Mouse (Mus musculus): ENCODE data around the gene Nrp2. TPM values are rescaled to one million over a fixed set of nuclear protein-coding genes. Genes with fewer than 3 reads are reported as not detected.

Gene Nrp2
- total RNA-seq, 2 experiments from 2014 or later: 27.9 to 41.1 TPM

DNA sequence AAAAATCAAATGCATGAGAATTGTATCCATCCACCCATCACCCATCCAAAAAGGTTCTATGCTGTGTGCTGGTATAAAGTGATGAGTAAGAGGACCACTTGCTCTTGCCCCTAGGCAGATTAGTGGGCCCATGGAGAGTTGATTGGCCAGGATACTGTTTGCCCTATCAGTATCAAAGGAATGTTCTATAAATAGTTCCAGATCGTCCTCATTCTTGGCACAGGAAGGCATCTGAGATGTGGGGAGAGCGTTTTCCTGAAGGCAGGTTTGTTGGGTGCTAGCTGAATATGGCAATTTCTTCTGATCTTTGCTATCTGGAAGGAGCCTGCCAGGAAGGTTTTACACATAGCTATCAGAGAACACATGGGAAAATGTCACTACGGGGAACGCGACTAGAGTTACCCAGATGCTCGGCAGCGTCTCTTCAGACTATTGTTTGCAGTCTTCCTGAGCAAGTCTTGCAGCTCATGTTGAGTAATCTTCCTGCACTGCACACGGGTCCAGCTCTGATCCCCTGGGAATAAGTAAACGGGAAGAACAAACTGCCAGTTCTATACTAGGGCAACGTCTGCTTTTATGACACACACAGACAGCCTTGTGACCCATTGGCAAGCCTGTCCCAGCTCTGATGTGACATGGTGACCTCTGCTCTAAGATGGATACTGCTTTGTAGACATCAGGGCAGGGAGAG is 44.5 kb downstream of the Nrp2 start:
- DNase-seq (ENCODE audit: low spot score in 2 of 2): no peak

DNA sequence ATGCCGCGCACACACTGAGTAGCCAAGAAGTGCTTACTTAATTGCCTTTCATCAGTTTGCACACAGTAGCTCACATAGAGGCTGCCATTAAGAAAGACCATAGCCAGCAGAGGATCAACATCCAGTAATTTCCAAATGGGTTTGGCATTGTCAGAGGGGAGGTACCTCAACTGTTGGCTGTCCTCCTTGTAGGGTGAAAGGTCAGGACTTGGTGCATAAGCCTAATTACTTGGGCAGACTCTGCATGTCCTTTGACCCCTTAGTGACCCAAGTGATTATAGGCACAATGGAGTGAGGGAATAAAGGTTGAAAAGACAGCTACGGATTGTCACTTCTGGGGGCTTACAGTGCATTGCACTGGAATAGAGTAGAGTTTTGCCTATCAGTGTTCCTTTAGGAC is 45.3 kb downstream of the Nrp2 start:
- DNase-seq (ENCODE audit: low spot score in 2 of 2): no peak

DNA sequence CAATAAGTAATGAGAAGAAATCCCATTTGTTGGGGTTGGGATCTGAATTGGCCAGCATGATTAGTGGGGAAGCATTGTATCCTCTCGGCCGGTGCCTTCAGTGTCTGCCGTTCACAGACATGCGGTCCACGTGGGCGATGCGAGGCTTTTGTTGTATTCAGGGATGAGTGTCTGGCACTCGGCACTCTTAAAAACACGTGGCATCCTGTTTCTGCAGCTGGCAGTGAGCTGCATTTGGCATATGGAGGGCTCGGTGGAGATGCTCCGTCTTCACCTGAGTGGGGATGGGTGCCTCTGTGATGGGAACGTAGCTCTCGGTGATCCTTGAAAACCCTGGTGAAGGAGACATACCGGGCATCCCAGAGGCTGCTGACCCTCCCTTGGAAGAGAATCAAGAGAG is 46.6 kb downstream of the Nrp2 start:
- no peak for DNase-seq (ENCODE audit: low spot score in 2 of 2)

DNA sequence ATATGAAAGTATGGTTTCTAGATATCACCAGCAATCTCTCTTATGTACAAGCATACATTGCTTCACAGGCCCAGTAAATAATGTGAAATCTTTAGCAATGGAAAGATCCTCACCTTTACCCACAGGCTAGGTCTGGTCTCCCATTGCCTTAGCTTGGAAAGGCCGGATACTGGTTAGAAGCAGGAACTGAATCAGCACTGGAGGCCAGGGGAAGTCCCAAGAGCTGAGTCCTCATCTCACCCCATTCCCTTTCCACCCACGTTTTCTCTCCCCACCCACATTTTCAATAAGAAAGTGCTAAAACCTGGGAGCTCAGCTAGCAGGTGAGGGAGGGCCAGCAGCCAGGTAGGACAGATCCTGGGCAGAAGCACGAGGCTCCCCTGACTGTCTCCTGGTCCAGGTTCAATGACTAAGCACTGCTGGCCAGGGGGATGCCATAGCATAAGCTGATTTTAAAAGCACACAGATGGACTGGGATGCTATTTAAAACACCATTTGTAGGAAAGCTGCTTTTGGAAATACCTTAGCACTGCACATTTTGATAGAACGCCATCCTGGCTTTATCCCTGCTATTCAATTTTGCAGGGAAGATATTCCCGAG is 47.4 kb downstream of the Nrp2 start:
- DNase-seq (ENCODE audit: low spot score in 2 of 2): no peak

DNA sequence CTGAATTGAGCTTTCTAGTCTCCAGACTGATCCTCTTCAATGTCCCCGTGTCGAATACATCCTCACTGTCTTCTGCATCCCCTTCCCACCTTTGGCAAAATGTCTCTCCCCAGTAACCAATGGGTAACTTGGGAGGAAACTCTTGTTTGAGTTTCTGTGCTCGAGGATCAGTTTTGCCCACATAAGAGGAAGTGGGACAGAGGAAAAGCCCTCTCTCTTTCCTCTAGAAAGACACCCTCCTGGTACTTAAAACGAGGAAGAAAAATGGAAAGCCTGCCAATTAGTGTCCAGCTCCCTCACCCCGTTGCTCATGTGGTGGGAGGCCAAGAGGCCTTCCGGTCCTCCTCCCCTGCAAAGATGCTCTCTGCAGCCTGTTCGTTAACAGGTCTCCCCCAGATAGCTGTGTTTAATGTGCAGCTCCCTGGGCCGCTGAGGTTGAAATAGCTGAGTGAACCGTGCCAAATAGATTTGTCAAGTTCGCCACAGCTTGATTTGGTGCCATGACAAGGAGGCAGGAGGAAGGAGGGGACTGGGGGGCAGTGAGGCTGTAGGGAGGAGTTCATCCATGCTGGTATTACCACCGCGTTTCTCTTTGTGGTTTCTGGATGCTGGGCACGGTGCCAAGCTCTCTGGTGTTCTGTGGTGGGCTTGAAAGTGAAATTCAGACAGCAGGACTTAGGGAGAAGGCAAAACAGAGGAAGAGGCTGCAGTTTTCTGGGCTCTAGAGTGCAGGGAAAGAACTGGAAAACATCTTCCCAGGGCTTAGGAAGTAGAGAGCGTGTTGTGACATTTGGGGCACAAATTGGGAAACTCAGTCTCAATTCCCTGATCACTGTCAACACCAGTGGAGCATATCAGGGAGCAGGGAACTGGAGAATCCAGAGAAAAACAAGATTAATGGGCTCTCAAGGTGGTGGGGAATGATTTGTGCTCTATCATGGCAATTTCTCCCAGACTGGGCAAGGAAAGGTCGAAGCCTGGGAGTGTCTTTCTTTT is 48.2 kb downstream of the Nrp2 start:
- no peak for DNase-seq (ENCODE audit: low spot score in 2 of 2)

DNA sequence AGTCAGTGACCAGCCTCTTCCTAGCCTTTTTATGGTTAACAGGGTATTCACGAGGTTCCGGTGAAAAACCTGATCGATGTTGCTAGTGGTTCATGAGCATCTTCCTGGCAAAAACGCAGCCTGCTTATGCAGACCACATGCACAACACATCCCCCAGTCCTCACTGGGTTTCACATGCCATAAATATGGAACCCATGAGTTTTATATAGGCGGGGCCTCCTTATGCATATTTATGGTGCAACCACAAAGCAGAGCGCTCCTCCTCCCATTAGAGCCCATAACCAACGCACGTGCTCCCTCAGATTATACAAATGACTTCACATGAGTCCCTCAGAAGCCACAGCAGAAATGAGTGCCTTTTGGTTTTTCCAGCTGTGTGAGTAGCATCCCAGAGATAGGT is 49.0 kb downstream of the Nrp2 start:
- DNase-seq (ENCODE audit: low spot score in 2 of 2): no peak

DNA sequence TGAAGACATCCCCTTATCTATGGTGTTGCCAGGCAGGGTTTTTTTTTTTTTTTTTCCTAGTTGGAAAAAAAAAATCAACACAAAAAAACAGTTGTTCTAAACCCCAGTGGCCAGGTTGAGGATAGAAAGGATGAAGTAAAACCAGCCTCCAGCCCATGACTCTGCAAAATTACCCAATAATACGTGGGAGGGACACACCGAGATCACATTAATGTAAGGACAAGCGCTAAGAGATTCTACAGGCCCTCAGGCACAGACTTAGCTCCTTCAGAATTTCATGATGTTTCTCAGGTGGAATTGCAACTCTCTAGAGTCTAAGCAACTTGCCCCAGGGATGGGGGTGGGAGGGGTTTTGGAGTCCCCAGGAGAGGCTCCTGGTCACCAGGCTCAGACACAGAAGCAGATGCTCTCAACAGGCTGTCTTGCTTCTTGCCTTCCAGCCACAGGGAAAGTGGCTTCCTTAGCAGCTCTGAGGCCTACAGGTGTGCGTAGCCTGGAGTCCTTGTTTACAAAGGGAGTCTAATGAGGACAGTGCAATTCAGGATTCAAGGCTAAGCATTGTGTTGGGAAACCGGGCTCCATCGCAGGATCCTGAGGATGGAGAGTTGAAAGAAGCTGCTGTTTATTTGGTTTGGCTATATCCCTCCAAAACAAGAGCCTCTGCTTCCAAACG is 49.7 kb downstream of the Nrp2 start:
- no peak for DNase-seq (ENCODE audit: low spot score in 2 of 2)

DNA sequence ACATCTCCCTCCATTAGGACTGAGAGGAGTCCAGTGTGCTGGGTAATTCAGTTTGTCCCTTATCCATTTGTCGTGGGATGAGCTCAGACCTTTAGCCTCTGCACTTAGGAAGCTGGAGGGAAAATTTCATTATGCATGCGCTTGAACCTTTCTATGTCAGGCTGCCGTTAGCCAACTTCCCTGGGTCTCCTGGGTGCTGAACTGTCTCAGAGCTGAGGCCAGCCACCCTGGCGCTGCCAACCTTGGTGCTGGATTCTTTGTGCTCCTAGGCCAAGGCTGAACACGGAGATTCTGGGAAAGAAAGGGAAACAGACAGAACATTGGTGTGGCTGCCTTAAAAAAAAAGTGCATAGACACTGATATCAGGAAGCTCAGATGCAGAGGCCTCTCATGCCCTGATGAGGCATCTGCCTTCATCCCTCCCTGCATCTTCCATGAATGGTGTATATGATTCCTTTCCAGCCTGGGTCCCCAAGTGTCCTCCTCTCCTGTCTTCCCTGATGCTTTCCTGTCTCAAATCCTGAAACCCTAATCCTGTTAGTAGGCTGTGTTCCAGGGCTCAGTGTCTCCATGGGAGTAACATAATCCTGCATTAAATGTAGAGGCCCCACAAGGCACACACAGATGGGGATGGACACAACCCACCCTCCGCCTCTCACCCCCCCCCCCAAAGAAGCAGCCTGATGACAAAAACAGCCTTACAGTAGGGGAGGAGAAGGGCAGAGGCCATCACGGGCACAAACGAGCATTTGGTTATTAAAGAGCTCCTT is 51.2 kb downstream of the Nrp2 start:
- DNase-seq (ENCODE audit: low spot score in 2 of 2): no peak

DNA sequence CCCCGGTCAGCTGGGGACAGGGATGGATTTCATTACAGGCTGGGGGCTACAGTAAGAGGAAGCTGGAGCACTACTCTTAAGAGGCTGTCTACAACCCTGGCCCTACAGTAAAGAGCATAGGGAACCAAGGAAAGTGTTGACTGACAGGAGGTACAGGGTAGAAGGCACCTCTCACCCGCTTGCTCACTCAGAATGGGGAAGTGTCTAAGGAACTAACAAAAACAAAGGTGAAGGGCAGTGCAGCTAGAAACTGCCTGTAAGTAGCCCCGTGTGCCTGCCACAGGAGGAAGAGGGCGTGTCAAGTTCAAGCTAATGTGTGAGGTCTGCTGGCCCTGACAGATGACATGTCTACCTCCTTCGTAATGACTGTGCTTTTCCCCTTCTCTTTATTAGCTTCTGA is 57.0 kb downstream of the Nrp2 start:
- DNase-seq (ENCODE audit: low spot score in 2 of 2): no peak

DNA sequence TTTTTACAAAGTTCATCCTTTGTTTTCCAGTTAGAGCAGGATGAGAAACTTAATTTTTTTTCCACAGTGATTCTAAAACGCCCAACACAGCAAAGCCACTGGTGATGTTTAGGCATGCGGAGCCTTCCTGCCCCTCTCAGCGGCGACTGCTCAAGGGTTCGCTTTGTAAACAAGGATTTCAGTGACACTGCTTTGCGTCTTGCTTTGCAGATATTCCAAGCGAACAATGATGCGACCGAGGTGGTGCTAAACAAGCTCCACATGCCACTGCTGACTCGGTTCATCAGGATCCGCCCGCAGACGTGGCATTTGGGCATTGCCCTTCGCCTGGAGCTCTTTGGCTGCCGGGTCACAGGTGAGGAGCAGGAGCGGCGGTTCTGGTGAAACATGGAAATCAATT is 57.5 kb downstream of the Nrp2 start:
- DNase-seq (ENCODE audit: low spot score in 2 of 2): no peak

DNA sequence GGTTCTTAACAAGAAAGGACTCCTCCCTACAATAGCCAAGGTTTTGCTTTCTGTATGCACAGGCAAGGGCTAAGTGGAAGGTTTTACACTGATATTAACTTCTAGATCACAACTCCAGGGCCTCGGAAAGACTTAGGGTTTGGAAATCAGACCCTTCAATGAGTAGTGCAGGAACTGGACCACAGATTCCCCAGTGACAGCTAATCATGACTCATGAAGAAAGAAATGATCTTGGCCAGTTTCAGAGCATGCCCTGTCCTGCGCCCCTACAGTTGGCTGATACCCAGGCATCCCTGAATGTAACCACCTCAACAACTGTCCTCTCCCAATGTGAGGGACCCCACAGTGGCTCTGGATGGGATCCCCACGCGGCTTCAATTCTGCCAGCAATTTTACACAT is 60.7 kb downstream of the Nrp2 start:
- DNase-seq (ENCODE audit: low spot score in 2 of 2): no peak

DNA sequence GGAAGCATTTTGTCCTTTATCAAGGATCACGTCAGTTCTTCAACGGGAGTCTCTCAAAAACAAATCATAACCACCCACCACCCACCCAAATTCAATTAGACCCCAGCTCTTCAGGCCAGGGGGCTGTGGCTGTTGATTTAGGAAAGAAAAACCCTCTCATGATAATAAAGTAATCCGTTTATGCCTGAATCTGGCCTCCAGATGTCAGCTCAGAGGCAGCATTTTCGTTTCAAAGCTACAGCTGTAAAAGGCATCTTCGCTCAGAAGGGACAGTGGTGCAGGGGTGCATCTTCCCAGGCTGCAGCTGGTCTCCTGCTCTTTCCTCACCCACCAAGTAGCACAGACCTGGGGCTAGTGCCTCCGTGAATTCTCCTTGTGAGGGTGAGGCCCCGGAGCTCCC is 62.1 kb downstream of the Nrp2 start:
- DNase-seq (ENCODE audit: low spot score in 2 of 2): no peak

DNA sequence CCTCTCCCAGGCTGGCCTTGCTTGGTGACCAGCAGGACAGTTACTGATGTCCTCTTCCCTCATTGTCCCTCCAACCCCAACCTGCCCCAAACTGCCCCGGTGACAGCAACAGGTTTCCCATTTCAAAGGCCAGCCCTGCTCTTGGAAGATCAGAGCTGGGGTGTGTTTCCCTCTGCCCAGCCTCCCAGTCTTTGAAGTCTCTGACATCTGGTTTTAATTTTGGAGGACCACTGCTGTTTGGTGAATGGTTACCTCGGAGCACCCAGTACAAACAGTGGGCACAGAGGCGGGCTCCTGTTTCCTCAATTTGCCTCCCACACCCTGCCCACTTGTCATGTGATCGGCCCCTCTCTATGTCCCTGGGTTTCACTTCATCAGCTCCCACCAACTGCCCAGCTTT is 63.7 kb downstream of the Nrp2 start:
- DNase-seq (ENCODE audit: low spot score in 2 of 2): no peak

DNA sequence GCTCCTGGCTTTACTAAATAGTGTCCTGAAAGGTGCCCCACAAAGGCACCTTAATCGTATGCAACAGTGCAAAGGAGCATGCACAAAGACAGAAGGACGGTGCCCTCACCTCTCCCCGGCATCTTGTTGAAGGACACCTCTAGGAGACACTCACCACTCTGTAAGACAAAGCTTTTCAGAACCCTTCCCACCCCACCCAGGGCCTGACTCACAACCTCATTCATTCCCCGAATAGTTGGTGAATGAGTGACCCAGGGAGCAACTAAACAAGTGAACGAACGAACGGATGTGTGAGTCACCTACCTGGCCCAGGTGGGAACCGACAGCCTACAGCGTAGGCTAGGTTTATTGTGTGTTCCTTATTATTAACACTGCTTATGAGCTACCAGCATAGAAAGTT is 64.5 kb downstream of the Nrp2 start:
- no peak for DNase-seq (ENCODE audit: low spot score in 2 of 2)

DNA sequence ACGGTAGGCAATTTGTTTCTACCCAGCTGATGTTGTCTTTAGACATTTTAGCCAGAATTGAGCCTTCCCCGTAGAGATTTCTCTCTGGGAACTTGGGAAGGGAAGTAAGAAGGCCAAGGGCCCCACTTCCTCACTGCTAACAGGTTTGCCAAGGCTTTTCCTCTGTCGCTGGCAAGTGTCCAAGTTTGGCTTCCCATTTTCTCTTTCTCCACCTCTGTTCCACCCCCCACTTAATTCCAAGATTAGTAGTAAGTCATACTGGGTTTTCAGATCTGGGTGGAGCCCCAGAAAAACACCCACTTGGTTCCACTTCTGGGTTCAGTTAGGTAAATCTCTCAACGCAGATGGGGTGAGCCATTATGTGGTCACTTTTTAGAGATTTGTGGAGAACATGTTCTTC is 67.5 kb downstream of the Nrp2 start:
- DNase-seq (ENCODE audit: low spot score in 2 of 2): no peak

DNA sequence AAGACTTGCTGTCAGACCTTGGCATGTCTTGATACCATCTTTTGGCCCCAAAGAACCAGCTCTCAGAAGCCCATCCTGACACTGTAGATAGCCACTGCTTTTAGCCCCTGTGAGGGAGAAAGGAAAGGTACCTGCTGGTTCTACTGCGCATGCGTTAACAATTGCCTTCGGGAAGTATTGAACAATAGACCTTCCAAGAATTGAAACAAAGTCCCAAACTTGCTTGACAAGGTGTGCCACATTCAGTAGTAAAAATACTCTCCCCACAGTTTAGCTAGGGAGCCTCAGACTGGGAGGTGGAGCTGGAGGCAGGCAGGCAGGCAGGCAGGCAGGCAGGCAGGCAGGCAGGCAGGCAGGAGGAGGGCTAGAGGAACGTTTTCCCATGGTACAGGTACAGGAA is 69.3 kb downstream of the Nrp2 start:
- DNase-seq (ENCODE audit: low spot score in 2 of 2): no peak

DNA sequence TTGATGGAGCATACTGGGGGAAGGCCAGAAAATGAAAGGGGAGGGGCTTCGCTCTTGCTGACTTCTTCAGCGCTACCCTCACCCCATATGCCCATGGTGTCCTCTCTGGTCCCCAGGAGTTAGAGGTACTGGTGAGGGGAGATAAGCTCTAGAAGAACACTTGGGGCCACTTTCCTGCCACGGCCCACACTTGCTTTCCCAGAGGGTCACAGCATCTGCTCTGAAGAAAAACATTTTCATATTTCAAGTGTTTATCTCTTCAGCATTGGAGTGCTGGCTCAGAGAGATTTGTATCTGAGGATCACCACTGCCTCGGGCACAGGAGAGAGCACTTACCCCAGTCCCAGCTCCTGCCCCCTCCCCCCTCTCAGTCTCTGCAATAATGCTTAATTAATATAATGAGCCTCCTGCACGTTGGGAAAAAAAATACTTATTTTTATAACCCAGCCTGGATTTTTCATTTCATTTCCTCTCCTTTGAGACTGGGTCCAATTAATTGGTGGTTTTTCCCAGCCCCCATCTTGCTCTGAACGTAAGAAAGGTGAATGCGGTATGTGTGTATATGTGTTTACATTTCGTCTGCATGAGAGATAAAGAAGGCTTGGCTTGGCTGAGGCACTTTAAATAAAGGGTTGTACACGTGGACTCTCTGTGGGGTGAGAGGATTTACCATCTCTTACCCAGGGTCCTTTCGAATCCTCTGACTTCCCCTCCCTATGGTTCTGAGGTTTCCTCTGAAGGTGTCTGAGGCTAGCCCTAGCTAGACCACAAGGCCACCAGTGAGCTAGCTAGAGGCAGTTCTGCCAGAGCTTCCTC is 70.2 kb downstream of the Nrp2 start:
- DNase-seq (ENCODE audit: low spot score in 2 of 2): no peak

DNA sequence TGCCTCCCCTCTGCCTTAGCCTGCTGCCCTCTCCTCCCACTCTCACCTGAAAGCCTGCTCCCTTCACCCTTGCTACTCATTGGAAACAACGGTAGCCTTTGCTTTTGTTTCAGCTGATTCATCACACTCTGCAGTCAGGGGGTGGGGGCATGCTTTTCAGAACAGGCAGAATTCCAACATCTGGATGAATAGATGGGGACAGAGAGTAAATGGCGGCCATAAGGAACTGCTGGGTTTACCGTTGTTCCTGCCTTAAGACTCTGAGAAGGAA is 70.8 kb downstream of the Nrp2 start:
- DNase-seq (ENCODE audit: low spot score in 2 of 2): no peak

DNA sequence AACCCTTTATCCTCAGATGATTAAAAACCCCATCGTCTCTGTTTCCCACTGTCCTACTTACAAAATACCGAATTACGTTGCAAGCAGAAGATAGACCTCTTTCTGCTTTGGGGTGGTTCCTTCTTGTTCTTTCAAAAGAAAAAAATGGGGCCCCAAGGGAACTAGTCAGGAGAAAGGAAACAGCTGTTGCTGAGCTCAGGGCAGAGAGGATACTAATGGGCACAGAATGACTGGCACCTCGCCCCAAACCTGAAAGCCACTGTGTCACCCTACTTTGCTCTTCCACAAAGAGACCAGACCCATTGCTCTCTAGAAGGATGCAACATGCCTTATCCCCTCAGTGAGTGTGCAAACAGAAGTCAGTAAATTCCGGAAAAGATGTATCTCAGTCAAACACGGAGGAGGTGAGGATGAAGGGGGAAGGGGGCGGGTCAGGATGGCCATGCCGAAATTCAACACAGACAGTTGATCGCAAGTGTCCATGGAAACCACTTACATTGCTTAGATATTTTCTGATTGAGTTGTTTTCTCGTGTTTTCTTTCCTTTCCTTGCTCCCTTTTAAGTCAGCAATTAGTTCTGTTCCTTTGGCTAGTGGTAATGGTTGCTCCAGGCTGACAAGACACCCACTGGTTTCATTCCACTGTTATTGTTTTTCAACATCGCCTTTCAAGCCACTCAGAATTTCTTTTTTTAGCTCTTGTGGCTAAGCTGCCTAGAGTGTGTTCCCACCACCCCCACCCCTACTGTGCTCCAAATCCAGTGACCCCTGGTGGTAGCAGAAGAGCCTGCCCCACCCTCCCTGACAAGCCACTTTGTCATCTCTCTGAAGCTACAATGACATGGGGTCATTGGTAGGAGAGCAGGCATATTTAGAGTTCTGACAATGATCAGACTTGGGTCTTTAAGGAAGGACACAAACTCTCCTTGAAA is 71.5 kb downstream of the Nrp2 start:
- no peak for DNase-seq (ENCODE audit: low spot score in 2 of 2)
